Mouse (Mus musculus): Measurements from ENCODE around the gene Hdac7. TPM values are rescaled to one million over a fixed set of nuclear protein-coding genes. Genes with fewer than 3 reads are reported as not detected.

Hdac7 gene
- polyA plus RNA-seq, 1 experiment from 2014 or later: 34.8 TPM

- Histone ChIP-seq H3K27me3 (0 out of 2 replicates have a peak, but pooled peaks cover 4% of the 10 kb centered on the region), H3K4me2 (replicated peaks) (peak overlapping the region; percentile 80), H3K9ac (peak overlapping the region; percentile 98), H3K27ac (peak overlapping the region; percentile 97), H3K36me3 (0 out of 2 replicates have a peak, but pooled peaks cover 8% of the 10 kb centered on the region), H3K4me3 (peak overlapping the region; percentile 85), H3K9me3 (no peaks in the 10 kb centered on the region), H3K4me1 (peaks cover 63% of the 10 kb centered on the region)
- 0 out of 2 replicates have a peak, but pooled peaks have one; percentile 4 for ATAC-seq (ENCODE audit: low FRiP score, low read depth)
- WGBS: 12% methylated on average over 12 of the region's 12 CpGs
These were observed 14.0 kb downstream of the Hdac7 start for GRCm38 (mm10) chr15:97830253-97830787.

DNA sequence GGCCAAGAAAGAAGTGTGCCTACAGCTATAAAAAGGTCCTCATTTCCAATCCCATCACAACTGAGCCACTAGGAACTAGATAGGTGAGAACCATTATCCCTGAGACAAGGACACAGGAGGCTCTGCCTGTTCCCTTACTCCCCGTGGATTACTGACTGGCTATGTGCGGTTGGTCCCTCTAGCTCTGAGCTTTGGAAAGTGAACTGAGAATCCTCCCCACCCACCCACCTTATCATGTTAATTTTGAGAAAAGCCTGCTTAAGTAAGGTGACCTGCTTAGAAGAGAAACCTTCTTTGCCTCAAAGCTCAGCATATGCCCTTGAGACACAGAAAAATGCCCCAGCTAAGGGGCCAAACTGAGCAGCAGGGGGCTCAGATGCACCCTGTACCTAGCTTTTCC, 14.9 kb downstream of the Hdac7 start:
- Histone ChIP-seq H3K4me1 (peaks cover 71% of the 10 kb centered on the region), H3K9me3 (no peaks in the 10 kb centered on the region), H3K27me3 (0 out of 2 replicates have a peak, but pooled peaks cover 4% of the 10 kb centered on the region), H3K4me3 (peak overlapping the region; percentile 85), H3K36me3 (0 out of 2 replicates have a peak, but pooled peaks cover 8% of the 10 kb centered on the region), H3K4me2 (replicated peaks) (peak overlapping the region; percentile 80), H3K9ac (peak overlapping the region; percentile 98), H3K27ac (peak overlapping the region; percentile 40; the same call in 1 of the 2 replicates)
- 72% methylated on average over 2 of the region's 2 CpGs for WGBS
- no peak for ATAC-seq (ENCODE audit: low FRiP score, low read depth)

DNA sequence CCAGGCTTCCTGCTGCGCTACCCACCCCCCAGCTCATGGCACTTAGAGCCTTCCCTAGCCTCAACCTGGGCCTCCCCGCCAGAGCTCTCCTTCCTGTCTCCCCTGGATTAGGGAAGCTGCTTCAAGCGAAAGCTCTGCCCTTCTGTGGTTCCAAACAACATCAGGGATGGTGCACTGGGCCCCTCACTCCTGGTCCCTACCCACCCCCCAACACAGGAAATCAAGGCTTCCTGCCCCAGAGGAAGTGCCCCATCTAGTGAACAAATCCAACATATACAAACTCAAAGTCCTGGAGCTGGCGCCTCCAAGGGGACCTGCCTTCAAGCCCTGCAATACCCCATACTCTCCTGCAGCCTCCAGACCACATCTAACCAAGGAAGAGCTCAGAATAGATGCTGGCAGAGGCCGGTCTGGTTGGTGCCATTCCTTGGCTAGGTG, 15.4 kb downstream of the Hdac7 start:
- H3K36me3 ChIP-seq: peaks cover 12% of the 10 kb centered on the region; the same call in 1 of the 2 replicates
- H3K9me3 ChIP-seq: no peaks in the 10 kb centered on the region
- H3K27me3 ChIP-seq: 0 out of 2 replicates have a peak, but pooled peaks cover 3% of the 10 kb centered on the region
- peak overlapping the region; percentile 70; the same call in 1 of the 2 replicates for H3K27ac ChIP-seq
- no peak for ATAC-seq (ENCODE audit: low FRiP score, low read depth)
- peak overlapping the region; percentile 85 for H3K4me3 ChIP-seq
- H3K9ac ChIP-seq: peak overlapping the region; percentile 98; the same call in 1 of the 2 replicates
- H3K4me1 ChIP-seq: peaks cover 77% of the 10 kb centered on the region
- peak overlapping the region; percentile 80 for H3K4me2 ChIP-seq (replicated peaks)
- 53% methylated on average over 5 of the region's 5 CpGs for WGBS

DNA sequence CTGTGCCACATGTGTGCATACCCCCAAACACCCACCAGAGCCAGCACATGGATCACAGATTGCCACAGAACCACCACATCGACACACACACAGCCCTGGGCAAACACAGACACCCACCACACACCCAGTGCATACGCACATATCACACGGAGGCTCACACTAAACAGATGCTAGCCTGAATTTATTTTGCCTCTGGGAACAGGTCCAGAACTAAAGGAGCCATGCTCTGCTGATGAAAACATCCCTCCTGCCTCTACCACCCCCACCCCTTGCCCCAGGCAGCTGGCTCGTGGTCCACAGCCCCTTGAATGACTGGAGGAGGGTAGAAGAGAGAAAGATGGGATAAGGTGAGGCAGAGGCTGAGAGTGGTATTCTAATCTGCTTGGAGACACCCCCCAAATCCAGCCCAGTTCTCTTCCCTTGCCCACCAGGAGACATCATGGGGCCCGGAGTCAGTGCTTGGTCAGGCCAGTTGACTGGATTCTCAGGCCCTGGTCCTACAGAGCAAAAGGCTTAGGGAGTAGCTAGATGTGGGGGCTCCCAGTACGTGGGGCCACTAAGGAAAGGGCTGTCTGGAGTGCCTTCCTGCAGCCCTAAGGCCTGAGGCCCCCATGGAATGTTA, 16.0 kb downstream of the Hdac7 start:
- H3K27me3 ChIP-seq: no peaks in the 10 kb centered on the region
- 34% methylated on average over 6 of the region's 6 CpGs for WGBS
- no peaks in the 10 kb centered on the region for H3K9me3 ChIP-seq
- peak overlapping the region; percentile 17 for H3K4me3 ChIP-seq
- H3K36me3 ChIP-seq: peaks cover 15% of the 10 kb centered on the region; the same call in 1 of the 2 replicates
- ATAC-seq (ENCODE audit: low FRiP score, low read depth): no peak
- peaks cover 82% of the 10 kb centered on the region for H3K4me1 ChIP-seq
- peak overlapping the region; percentile 80 for H3K4me2 ChIP-seq (replicated peaks)
- H3K9ac ChIP-seq: peak overlapping the region; percentile 98; the same call in 1 of the 2 replicates
- peak overlapping the region; percentile 70 for H3K27ac ChIP-seq

DNA sequence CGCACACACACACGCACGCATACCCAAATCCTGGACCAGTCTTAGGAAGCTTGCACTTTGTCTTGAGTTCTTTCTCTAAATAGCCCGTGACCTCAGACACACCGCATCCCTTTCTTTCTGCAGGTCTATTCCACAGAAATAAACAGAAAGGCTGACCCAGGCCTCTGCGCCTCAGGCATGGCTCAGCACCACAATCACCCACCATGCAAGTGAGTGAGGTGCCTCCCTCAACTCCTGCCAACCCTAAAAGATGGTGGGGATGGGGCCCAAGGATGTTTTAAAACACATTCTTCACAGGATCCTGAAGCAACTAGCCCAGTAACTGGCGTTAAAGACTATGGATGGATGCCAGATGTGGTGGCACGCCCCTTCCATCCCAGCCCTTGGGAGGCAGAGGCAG, 16.9 kb downstream of the Hdac7 start:
- peaks cover 84% of the 10 kb centered on the region for H3K4me1 ChIP-seq
- 82% methylated on average over 8 of the region's 8 CpGs for WGBS
- H3K4me2 ChIP-seq (replicated peaks): no peak overlapping the region
- H3K9ac ChIP-seq: no peak overlapping the region
- H3K36me3 ChIP-seq: peaks cover 15% of the 10 kb centered on the region; the same call in 1 of the 2 replicates
- ATAC-seq (ENCODE audit: low FRiP score, low read depth): no peak
- no peaks in the 10 kb centered on the region for H3K9me3 ChIP-seq
- no peak overlapping the region for H3K4me3 ChIP-seq
- H3K27me3 ChIP-seq: no peaks in the 10 kb centered on the region
- H3K27ac ChIP-seq: no peak overlapping the region

- Histone ChIP-seq H3K36me3 (peaks cover 15% of the 10 kb centered on the region; the same call in 1 of the 2 replicates), H3K27ac (no peak overlapping the region), H3K4me1 (peaks cover 87% of the 10 kb centered on the region), H3K9me3 (no peaks in the 10 kb centered on the region), H3K4me3 (no peak overlapping the region), H3K27me3 (no peaks in the 10 kb centered on the region), H3K4me2 (replicated peaks) (no peak overlapping the region), H3K9ac (0 out of 2 replicates have a peak overlapping the region, but pooled peaks have one; percentile 25)
- ATAC-seq (ENCODE audit: low FRiP score, low read depth): no peak
- WGBS: 49% methylated on average over 5 of the region's 5 CpGs
These were observed 17.6 kb downstream of the Hdac7 start for GRCm38 (mm10) chr15:97826588-97827261.

DNA sequence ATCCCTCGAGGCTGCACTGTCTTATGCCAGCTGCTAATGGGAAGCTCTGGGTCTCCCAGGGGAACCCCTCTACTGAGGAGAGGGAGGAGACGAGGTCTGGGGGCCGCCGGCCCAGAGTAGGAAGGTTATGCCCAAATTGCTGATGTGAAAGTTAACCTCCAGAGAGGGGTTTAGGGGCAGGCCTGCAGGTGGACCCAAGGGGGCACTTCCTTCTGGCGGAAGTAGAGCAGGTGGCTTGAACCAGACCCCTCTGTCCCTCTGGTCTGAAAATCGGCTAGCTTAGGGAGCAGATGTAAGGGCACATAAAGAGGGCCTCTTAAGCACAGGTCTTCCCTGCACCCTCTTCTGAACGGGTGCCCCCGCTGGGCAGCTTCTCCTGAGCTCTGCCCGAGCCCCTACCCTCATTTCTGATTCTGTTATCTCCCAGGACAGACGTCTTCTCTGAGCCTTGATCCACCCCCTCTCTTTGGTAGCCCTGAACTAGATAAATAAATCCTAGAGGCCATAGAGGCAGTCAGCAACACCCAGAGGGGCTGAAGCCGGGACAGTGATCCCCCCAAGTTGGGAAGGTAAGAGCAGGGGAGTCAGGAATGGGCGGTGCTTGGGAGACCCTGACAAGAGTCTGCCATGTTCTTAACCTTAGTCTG, 18.2 kb downstream of the Hdac7 start:
- H3K4me3 ChIP-seq: peak overlapping the region; percentile 32
- WGBS: 49% methylated on average over 12 of the region's 12 CpGs
- H3K9me3 ChIP-seq: no peaks in the 10 kb centered on the region
- H3K27me3 ChIP-seq: no peaks in the 10 kb centered on the region
- H3K27ac ChIP-seq: peak overlapping the region; percentile 77
- peaks cover 15% of the 10 kb centered on the region; the same call in 1 of the 2 replicates for H3K36me3 ChIP-seq
- no peak for ATAC-seq (ENCODE audit: low FRiP score, low read depth)
- H3K4me1 ChIP-seq: peaks cover 93% of the 10 kb centered on the region
- H3K9ac ChIP-seq: peak overlapping the region; percentile 57; the same call in 1 of the 2 replicates
- peak overlapping the region; percentile 65 for H3K4me2 ChIP-seq (replicated peaks)

GRCm38 (mm10) chr15:97825071-97825940, 19.0 kb downstream of the Hdac7 start:
- Histone ChIP-seq H3K4me1 (peaks cover 96% of the 10 kb centered on the region), H3K4me3 (peak overlapping the region; percentile 32), H3K36me3 (peaks cover 15% of the 10 kb centered on the region; the same call in 1 of the 2 replicates), H3K9ac (peak overlapping the region; percentile 57), H3K27ac (peak overlapping the region; percentile 77), H3K4me2 (replicated peaks) (peak overlapping the region; percentile 65), H3K9me3 (no peaks in the 10 kb centered on the region), H3K27me3 (no peaks in the 10 kb centered on the region)
- ATAC-seq (ENCODE audit: low FRiP score, low read depth): peak; percentile 42
- WGBS: 8% methylated on average over 29 of the region's 29 CpGs

GRCm38 (mm10) chr15:97824042-97824441, 20.3 kb downstream of the Hdac7 start:
- no peaks in the 10 kb centered on the region for H3K27me3 ChIP-seq
- H3K4me3 ChIP-seq: no peak overlapping the region
- peaks cover 15% of the 10 kb centered on the region; the same call in 1 of the 2 replicates for H3K36me3 ChIP-seq
- H3K4me2 ChIP-seq (replicated peaks): no peak overlapping the region
- H3K27ac ChIP-seq: 0 out of 2 replicates have a peak overlapping the region, but pooled peaks have one; percentile 15
- peak overlapping the region; percentile 25; the same call in 1 of the 2 replicates for H3K9ac ChIP-seq
- ATAC-seq (ENCODE audit: low FRiP score, low read depth): no peak
- WGBS: 78% methylated on average over 6 of the region's 6 CpGs
- no peaks in the 10 kb centered on the region for H3K9me3 ChIP-seq
- peaks cover 84% of the 10 kb centered on the region for H3K4me1 ChIP-seq

- Histone ChIP-seq H3K4me2 (replicated peaks) (no peak overlapping the region), H3K9me3 (no peaks in the 10 kb centered on the region), H3K9ac (no peak overlapping the region), H3K27me3 (no peaks in the 10 kb centered on the region), H3K4me3 (no peak overlapping the region), H3K27ac (no peak overlapping the region), H3K36me3 (peaks cover 15% of the 10 kb centered on the region; the same call in 1 of the 2 replicates), H3K4me1 (peaks cover 78% of the 10 kb centered on the region)
- 88% methylated on average over 12 of the region's 12 CpGs for WGBS
- no peak for ATAC-seq (ENCODE audit: low FRiP score, low read depth)
These were observed 20.8 kb downstream of the Hdac7 start for GRCm38 (mm10) chr15:97823479-97823878.
